Mouse (Mus musculus) spleen, adult 2 months (tissue): ENCODE data around the gene Myo18a.

ENCODE experiments used
- CTCF ChIP-seq: fragments of 200-500 bp; IDR thresholded peaks from 2 replicates; pipeline ENCODE4 v1.5.1; 2011; ENCODE audit warnings: mild to moderate bottlenecking, inconsistent platforms; ENCODE audit not compliant: insufficient read depth, insufficient read length, insufficient replicate concordance; ENCODE audit errors: extremely low read depth
- POLR2A ChIP-seq: fragments of 200-500 bp; IDR thresholded peaks from 2 replicates; pipeline ENCODE4 v1.6.1; 2011; ENCODE audit warnings: low read depth, low read length, inconsistent platforms

DNA sequence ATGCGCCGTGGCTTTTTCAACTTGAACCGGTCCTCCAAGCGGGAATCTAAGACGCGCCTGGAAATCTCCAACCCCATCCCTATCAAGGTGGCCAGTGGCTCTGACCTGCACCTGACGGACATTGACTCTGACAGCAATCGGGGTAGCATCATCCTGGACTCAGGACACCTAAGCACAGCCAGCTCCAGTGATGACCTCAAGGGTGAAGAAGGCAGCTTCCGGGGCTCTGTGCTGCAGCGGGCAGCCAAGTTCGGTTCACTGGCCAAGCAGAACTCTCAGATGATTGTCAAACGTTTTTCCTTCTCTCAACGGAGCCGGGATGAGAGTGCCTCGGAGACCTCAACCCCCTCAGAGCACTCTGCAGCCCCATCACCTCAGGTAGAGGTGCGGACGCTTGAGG is 14.4 kb downstream of the Myo18a start:
- TF ChIP-seq CTCF (no peak), POLR2A (no peak)
